Mouse (Mus musculus): ENCODE measurements at regions not wholly inside any gene's neighbourhood (a gene's known extent, or its start where the extent isn't known, plus 50 kb on each side); places are given as distances from the start of the nearest gene placed in this dataset.

DNA sequence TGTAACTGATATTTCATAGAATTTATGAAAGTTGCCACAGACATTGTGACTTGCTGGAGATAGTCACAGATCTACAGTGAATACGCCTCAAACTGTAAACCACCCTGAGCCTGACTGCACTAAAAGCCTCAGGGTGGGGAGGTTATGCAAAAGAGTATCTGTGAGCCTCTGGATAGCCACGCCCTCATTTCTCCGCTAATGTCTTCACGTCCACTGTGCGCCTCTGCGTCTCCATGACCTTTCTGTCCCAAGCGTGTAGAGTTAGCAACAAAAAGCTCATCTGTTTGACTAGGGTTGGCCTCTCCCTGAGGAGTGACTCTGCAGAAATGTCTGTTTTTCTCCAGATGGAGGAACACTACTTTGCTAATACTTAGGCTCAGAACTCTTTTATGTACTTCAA lies 170.8 kb upstream of the Gm49356 start:
- DNase-seq (ENCODE audit: low read depth), result no peak

GRCm38 (mm10) chr15:58719410-58719809 lies 169.7 kb upstream of the Gm49356 start:
- no peak for DNase-seq (ENCODE audit: low read depth)

GRCm38 (mm10) chr15:58727041-58727440 lies 162.1 kb upstream of the Gm49356 start:
- DNase-seq (ENCODE audit: low read depth), result peak; percentile 17

- no peak for DNase-seq (ENCODE audit: low read depth)
These were observed 160.8 kb upstream of the Gm49356 start for GRCm38 (mm10) chr15:58728264-58728663.

DNA sequence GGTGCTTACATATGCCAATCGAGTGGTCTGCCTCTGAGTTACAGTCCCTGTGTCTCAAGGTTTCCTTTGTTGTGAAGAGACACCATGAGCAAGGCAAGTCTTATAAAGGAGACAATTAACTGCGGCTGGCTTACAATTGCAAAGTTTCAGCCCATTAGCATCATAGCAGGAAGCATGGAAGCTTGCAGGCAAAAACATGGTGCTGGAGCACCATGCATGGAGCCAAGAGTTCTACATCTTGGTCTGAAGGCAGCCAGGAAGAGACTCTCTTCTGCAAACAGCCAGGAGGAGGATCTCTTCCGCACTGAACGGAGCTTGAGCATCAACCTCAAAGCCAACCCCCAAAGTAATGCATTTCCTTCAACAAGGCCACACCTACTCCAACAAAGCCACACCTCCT lies 158.2 kb upstream of the Gm49356 start:
- no peak for DNase-seq (ENCODE audit: low read depth)

GRCm38 (mm10) chr15:58731346-58731745 lies 157.8 kb upstream of the Gm49356 start:
- no peak for DNase-seq (ENCODE audit: low read depth)

DNA sequence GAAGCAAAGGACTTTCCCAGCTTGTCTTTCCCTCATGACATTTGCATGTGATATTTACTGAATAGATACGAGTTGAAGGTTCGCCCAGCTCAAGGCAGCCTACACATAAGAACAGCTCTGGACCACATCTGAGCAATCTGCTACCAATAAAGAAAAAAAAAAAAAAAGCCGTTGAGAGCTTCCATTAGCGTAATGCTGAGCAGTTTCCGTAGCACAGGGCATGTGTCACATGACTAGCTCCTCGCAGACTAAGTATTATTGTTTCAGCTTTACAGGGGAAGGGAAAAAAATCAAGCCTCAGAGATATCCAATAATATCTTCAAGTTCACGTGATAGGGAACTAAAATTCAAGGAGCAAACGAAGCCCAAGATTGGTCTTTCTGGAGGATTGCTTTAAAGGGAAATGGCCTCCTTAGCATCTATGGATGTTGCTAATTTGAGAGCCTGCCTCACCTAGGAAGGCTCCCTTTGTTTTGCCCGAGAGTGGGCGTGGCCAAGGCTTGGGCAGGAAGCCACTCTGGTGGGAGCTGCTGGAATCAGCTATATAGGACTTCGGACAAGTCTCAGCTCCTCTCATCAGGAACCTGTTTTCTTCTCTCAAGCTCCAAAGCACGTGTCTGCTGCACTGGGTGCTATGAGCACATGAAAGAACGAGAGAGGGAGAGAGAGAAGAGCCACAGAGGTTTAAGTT lies 157.0 kb upstream of the Gm49356 start:
- no peak for DNase-seq (ENCODE audit: low read depth)
